In the genomic region with DNA sequence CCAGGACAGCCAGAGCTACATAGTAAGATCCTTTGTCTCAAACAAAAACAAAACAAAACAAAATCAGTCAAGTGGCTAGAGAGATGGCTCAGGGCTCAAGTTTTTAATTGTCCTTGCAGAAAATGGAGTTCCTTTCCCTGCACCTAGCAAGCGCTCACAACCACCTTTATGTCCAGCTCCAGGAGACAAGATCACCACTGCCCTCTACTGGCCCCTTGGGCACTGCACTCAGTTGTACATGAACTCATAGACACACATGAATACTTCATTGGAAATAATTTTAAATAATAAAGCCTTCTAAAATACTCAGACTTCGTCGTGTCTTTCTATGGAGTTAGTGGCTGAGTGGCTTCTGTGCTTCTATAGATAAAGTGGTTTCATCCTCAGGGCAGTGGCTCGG, we compare ENCODE assay signal across 9 mouse cellular contexts. TPM values are rescaled to one million over a fixed set of nuclear protein-coding genes. Genes with fewer than 3 reads are reported as not detected.
DNase-seq lines count a peak whose midpoint lies in the region; ATAC-seq and TF ChIP-seq lines count a peak whose summit lies in the region.
"Had no signal": no experiment of that assay in that cellular context is flagged by ENCODE, and none has a peak within 500 bp of the region (broad histone marks: within the 10 kb centered on the region; RNA-seq: fewer than 3 reads in every experiment).

No protein-coding gene starts in this region.

- peak; percentile 79 for TF ChIP-seq CTCF in kidney, postnatal 0 days (IDR thresholded peaks at IDR 0.05; ENCODE audit: low read depth)
- peak; percentile 76 for TF ChIP-seq CTCF in lung, postnatal 0 days (IDR thresholded peaks at IDR 0.05)

- ATAC-seq in cerebellum, adult (ENCODE audit: insufficient number of reproducible peaks, low FRiP score, low TSS enrichment), result no peak
- no peak for ATAC-seq in kidney, postnatal 0 days (replicated peaks; ENCODE audit: low FRiP score, low read depth)
- no peak for ATAC-seq in lung, postnatal 0 days

- DNase-seq in cerebellum, adult 8-10 months, result peak; percentile 26
- peak; percentile 66 for DNase-seq in urinary bladder, postnatal 14 days (ENCODE audit: low spot score)
- no peak for DNase-seq in urinary bladder, adult 2 months (ENCODE audit: low spot score)
- DNase-seq in embryo, embryonic 11 days, result peak; percentile 66
- DNase-seq in kidney, postnatal 0 days (ENCODE audit: low spot score), result peak; percentile 71
- DNase-seq in lung, postnatal 0 days (ENCODE audit: low spot score), result peak; percentile 51
- DNase-seq in spleen, postnatal 10 days (ENCODE audit: low spot score in 2 of 2), result peak; percentile 47 to 76

- WGBS in kidney, postnatal 0 days, result 41% methylated on average over 4 of the region's 4 CpGs
- 41% methylated on average over 4 of the region's 4 CpGs for WGBS in lung, postnatal 0 days

- no peak overlapping the region for H3K4me2 ChIP-seq in kidney, postnatal 0 days (ENCODE audit: low read length)
- no peak overlapping the region for H3K4me2 ChIP-seq in lung, postnatal 0 days (replicated peaks; ENCODE audit: low read depth, low read length)
- H3K4me2 ChIP-seq: liver, embryonic 15.5 days had no signal

- H3K27me3 ChIP-seq in kidney, postnatal 0 days (ENCODE audit: insufficient read depth, low read length), result no peaks in the 10 kb centered on the region
- no peaks in the 10 kb centered on the region for H3K27me3 ChIP-seq in lung, postnatal 0 days (replicated peaks; ENCODE audit: insufficient read depth, low read length)

- no peaks in the 10 kb centered on the region for H3K9me3 ChIP-seq in kidney, postnatal 0 days (replicated peaks; ENCODE audit: low read length)
- no peaks in the 10 kb centered on the region for H3K9me3 ChIP-seq in lung, postnatal 0 days (ENCODE audit: low read length)
- H3K9me3 ChIP-seq: liver, embryonic 15.5 days had no signal

- H3K4me3 ChIP-seq in kidney, postnatal 0 days (replicated peaks; ENCODE audit: low read depth, low read length), result no peak overlapping the region
- H3K4me3 ChIP-seq in lung, postnatal 0 days (ENCODE audit: low read depth, low read length), result no peak overlapping the region
- H3K4me3 ChIP-seq: liver, embryonic 15.5 days had no signal

- no peak overlapping the region for H3K27ac ChIP-seq in kidney, postnatal 0 days
- no peak overlapping the region for H3K27ac ChIP-seq in lung, postnatal 0 days (ENCODE audit: low read length)
- H3K27ac ChIP-seq: liver, embryonic 15.5 days had no signal

- no peak for TF ChIP-seq EP300 in lung, postnatal 0 days (IDR thresholded peaks at IDR 0.05)

- no peaks in the 10 kb centered on the region for H3K4me1 ChIP-seq in kidney, postnatal 0 days (replicated peaks; ENCODE audit: insufficient read depth, low read length)
- H3K4me1 ChIP-seq in lung, postnatal 0 days (ENCODE audit: insufficient read depth, low read depth, low read length), result no peaks in the 10 kb centered on the region

- H3K36me3 ChIP-seq in kidney, postnatal 0 days (ENCODE audit: insufficient read depth, low read length), result no peaks in the 10 kb centered on the region
- no peaks in the 10 kb centered on the region for H3K36me3 ChIP-seq in lung, postnatal 0 days (ENCODE audit: insufficient read depth, low read length)
- H3K36me3 ChIP-seq: liver, embryonic 15.5 days had no signal

- H3K9ac ChIP-seq in kidney, postnatal 0 days (ENCODE audit: low read depth, low read length), result no peak overlapping the region
- no peak overlapping the region for H3K9ac ChIP-seq in lung, postnatal 0 days (replicated peaks; ENCODE audit: low read depth)
- H3K9ac ChIP-seq: liver, embryonic 15.5 days had no signal

RNA-seq across cellular contexts. Expression of a gene that starts 8.2 kb away (rescaled TPM):
- 0.22 and 0.29 TPM in 2 replicates for polyA plus RNA-seq in urinary bladder, adult 2 months (2012; rRNA removed)
- 0.33 and 0.51 TPM in 2 replicates for polyA plus RNA-seq in kidney, postnatal 0 days (2015; fragmentation: Nextera tagmentation; extraction: Ambion mirVana)
- 27.0 and 34.6 TPM in 2 replicates for polyA plus RNA-seq in lung, postnatal 0 days (2015; fragmentation: Nextera tagmentation; extraction: Ambion mirVana)

RNA-seq across cellular contexts. Expression of a gene that starts 9.7 kb away (rescaled TPM):
- 9.7 and 11.9 TPM in 2 replicates for polyA plus RNA-seq in urinary bladder, adult 2 months (2012; rRNA removed)
- 3.5 and 4.1 TPM in 2 replicates for polyA plus RNA-seq in kidney, postnatal 0 days (2015; fragmentation: Nextera tagmentation; extraction: Ambion mirVana)
- 3.0 and 4.0 TPM in 2 replicates for polyA plus RNA-seq in lung, postnatal 0 days (2015; fragmentation: Nextera tagmentation; extraction: Ambion mirVana)

RNA-seq across cellular contexts. Expression of a gene that starts 17.2 kb away (rescaled TPM):
- polyA plus RNA-seq in urinary bladder, adult 2 months (2012; rRNA removed), result not detected in 2 replicates
- not detected in 2 replicates for polyA plus RNA-seq in kidney, postnatal 0 days (2015; fragmentation: Nextera tagmentation; extraction: Ambion mirVana)
- polyA plus RNA-seq in lung, postnatal 0 days (2015; fragmentation: Nextera tagmentation; extraction: Ambion mirVana), result 1.3 TPM in 1 of 2 replicates, not detected in the other
- polyA plus RNA-seq: liver, embryonic 15.5 days had no signal

Comparison
In these comparisons a context has a peak if more than half of its experiments do, and no peak if none do; other contexts are left out.
1. RNA of a gene that starts 8.2 kb away (polyA plus RNA-seq): 27.0 to 34.6 TPM in lung, postnatal 0 days; 0.33 to 0.51 TPM in kidney, postnatal 0 days and 0.22 to 0.29 TPM in urinary bladder, adult 2 months; every median in the first group is over 10 times any median in the second.